Mouse (Mus musculus) neural tube, embryonic 14.5 days (tissue): ENCODE data around the gene Insyn1. TPM values are rescaled to one million over a fixed set of nuclear protein-coding genes. Genes with fewer than 3 reads are reported as not detected.

Experiments
- polyA plus RNA-seq: library from polyadenylated mRNA; unstranded; fragments of >200 nt; fragmentation: Nextera tagmentation; extraction: Ambion mirVana; gene quantifications from 2 replicates; pipeline ENCODE4 v1.2.1, GENCODE M21; 2014

Gene Insyn1
- polyA plus RNA-seq, 1 experiment from 2014 or later: 12.8 TPM

Other genes with a start within 250 kb of the Insyn1 start
- gene Pml, start 238.8 kb upstream of the Insyn1 start, polyA plus RNA-seq: 2.7 and 3.3 TPM in 2 replicates
- 112 and 129 TPM in 2 replicates for gene Stoml1, start 235.4 kb upstream of the Insyn1 start, polyA plus RNA-seq
- gene Loxl1, start 175.4 kb upstream of the Insyn1 start, polyA plus RNA-seq: 1.2 and 8.6 TPM in 2 replicates
- not detected in 2 replicates for gene Tbc1d21, start 118.1 kb upstream of the Insyn1 start, polyA plus RNA-seq
- gene Cd276, start 66.8 kb downstream of the Insyn1 start, polyA plus RNA-seq: 36.0 and 42.2 TPM in 2 replicates
- gene Nptn, start 93.6 kb downstream of the Insyn1 start, polyA plus RNA-seq: 220 and 255 TPM in 2 replicates